Mouse (Mus musculus): ENCODE results near the gene Fzd4. TPM values are rescaled to one million over a fixed set of nuclear protein-coding genes. Genes with fewer than 3 reads are reported as not detected.

The Fzd4 gene
- polyA plus RNA-seq, 1 experiment from 2014 or later, result 2.6 TPM

- H3K4me2 ChIP-seq (ENCODE audit: low read length), result no peak overlapping the region
- H3K9me3 ChIP-seq (ENCODE audit: control insufficient read depth, low read length), result no peaks in the 10 kb centered on the region
- H3K27me3 ChIP-seq (ENCODE audit: control insufficient read depth, insufficient read depth, low read length), result no peaks in the 10 kb centered on the region
- no peaks in the 10 kb centered on the region for H3K4me1 ChIP-seq (ENCODE audit: control insufficient read depth, insufficient read depth, low read length)
- H3K9ac ChIP-seq (replicated peaks; ENCODE audit: low read length), result no peak overlapping the region
- WGBS, result 92% methylated on average over 4 of the region's 4 CpGs
- H3K36me3 ChIP-seq (ENCODE audit: control insufficient read depth, insufficient read depth, low read length), result no peaks in the 10 kb centered on the region
- no peak for DNase-seq
- no peak overlapping the region for H3K27ac ChIP-seq (replicated peaks; ENCODE audit: low read depth, low read length)
- no peak overlapping the region for H3K4me3 ChIP-seq (replicated peaks; ENCODE audit: low read depth, low read length)
- no peak for ATAC-seq (ENCODE audit: low FRiP score, low TSS enrichment)
Observed at GRCm38 (mm10) chr7:89445137-89445536, 41.0 kb downstream of the Fzd4 start.

- no peaks in the 10 kb centered on the region for H3K27me3 ChIP-seq (ENCODE audit: control insufficient read depth, insufficient read depth, low read length)
- H3K36me3 ChIP-seq (ENCODE audit: control insufficient read depth, insufficient read depth, low read length), result no peaks in the 10 kb centered on the region
- no peaks in the 10 kb centered on the region for H3K4me1 ChIP-seq (ENCODE audit: control insufficient read depth, insufficient read depth, low read length)
- ATAC-seq (ENCODE audit: low FRiP score, low TSS enrichment), result no peak
- H3K4me2 ChIP-seq (ENCODE audit: low read length), result no peak overlapping the region
- no peak for DNase-seq
- H3K9me3 ChIP-seq (ENCODE audit: control insufficient read depth, low read length), result no peaks in the 10 kb centered on the region
- WGBS, result 63% methylated on average over 2 of the region's 2 CpGs
- H3K27ac ChIP-seq (replicated peaks; ENCODE audit: low read depth, low read length), result no peak overlapping the region
- H3K4me3 ChIP-seq (replicated peaks; ENCODE audit: low read depth, low read length), result no peak overlapping the region
- H3K9ac ChIP-seq (replicated peaks; ENCODE audit: low read length), result no peak overlapping the region
Observed at GRCm38 (mm10) chr7:89450312-89450711, 46.2 kb downstream of the Fzd4 start.

GRCm38 (mm10) chr7:89456380-89457076 is 52.4 kb downstream of the Fzd4 start:
- DNase-seq, result peak; percentile 9
- H3K36me3 ChIP-seq (ENCODE audit: control insufficient read depth, insufficient read depth, low read length), result no peaks in the 10 kb centered on the region
- H3K4me3 ChIP-seq (replicated peaks; ENCODE audit: low read depth, low read length), result no peak overlapping the region
- H3K27ac ChIP-seq (replicated peaks; ENCODE audit: low read depth, low read length), result no peak overlapping the region
- no peaks in the 10 kb centered on the region for H3K27me3 ChIP-seq (ENCODE audit: control insufficient read depth, insufficient read depth, low read length)
- no peak overlapping the region for H3K4me2 ChIP-seq (ENCODE audit: low read length)
- no peaks in the 10 kb centered on the region for H3K9me3 ChIP-seq (ENCODE audit: control insufficient read depth, low read length)
- WGBS, result 55% methylated on average over 7 of the region's 7 CpGs
- ATAC-seq (ENCODE audit: low FRiP score, low TSS enrichment), result no peak
- H3K4me1 ChIP-seq (ENCODE audit: control insufficient read depth, insufficient read depth, low read length), result no peaks in the 10 kb centered on the region
- H3K9ac ChIP-seq (replicated peaks; ENCODE audit: low read length), result no peak overlapping the region

- H3K9me3 ChIP-seq (ENCODE audit: control insufficient read depth, low read length), result no peaks in the 10 kb centered on the region
- no peak overlapping the region for H3K4me3 ChIP-seq (replicated peaks; ENCODE audit: low read depth, low read length)
- no peak overlapping the region for H3K9ac ChIP-seq (replicated peaks; ENCODE audit: low read length)
- no peak overlapping the region for H3K4me2 ChIP-seq (ENCODE audit: low read length)
- WGBS, result 81% methylated on average over 2 of the region's 2 CpGs
- no peaks in the 10 kb centered on the region for H3K4me1 ChIP-seq (ENCODE audit: control insufficient read depth, insufficient read depth, low read length)
- H3K27me3 ChIP-seq (ENCODE audit: control insufficient read depth, insufficient read depth, low read length), result no peaks in the 10 kb centered on the region
- ATAC-seq (ENCODE audit: low FRiP score, low TSS enrichment) (no peak), DNase-seq (no peak)
- no peaks in the 10 kb centered on the region for H3K36me3 ChIP-seq (ENCODE audit: control insufficient read depth, insufficient read depth, low read length)
- no peak overlapping the region for H3K27ac ChIP-seq (replicated peaks; ENCODE audit: low read depth, low read length)
Observed at GRCm38 (mm10) chr7:89459691-89460090, 55.5 kb downstream of the Fzd4 start.

GRCm38 (mm10) chr7:89460911-89461310 is 56.8 kb downstream of the Fzd4 start:
- Histone ChIP-seq H3K9ac (replicated peaks; ENCODE audit: low read length) (no peak overlapping the region), H3K4me3 (replicated peaks; ENCODE audit: low read depth, low read length) (no peak overlapping the region)

GRCm38 (mm10) chr7:89461351-89461750 is 57.2 kb downstream of the Fzd4 start:
- Histone ChIP-seq H3K9me3 (ENCODE audit: control insufficient read depth, low read length) (no peaks in the 10 kb centered on the region), H3K4me3 (replicated peaks; ENCODE audit: low read depth, low read length) (no peak overlapping the region), H3K9ac (replicated peaks; ENCODE audit: low read length) (no peak overlapping the region), H3K4me2 (ENCODE audit: low read length) (no peak overlapping the region), H3K27ac (replicated peaks; ENCODE audit: low read depth, low read length) (no peak overlapping the region), H3K4me1 (ENCODE audit: control insufficient read depth, insufficient read depth, low read length) (no peaks in the 10 kb centered on the region), H3K36me3 (ENCODE audit: control insufficient read depth, insufficient read depth, low read length) (no peaks in the 10 kb centered on the region), H3K27me3 (ENCODE audit: control insufficient read depth, insufficient read depth, low read length) (no peaks in the 10 kb centered on the region)
- 75% methylated on average over 3 of the region's 3 CpGs for WGBS
- ATAC-seq (ENCODE audit: low FRiP score, low TSS enrichment) (no peak), DNase-seq (peak; percentile 4)

More at GRCm38 (mm10) chr7:89460911-89461310, 56.8 kb downstream of the Fzd4 start:
- ATAC-seq (ENCODE audit: low FRiP score, low TSS enrichment) (no peak), DNase-seq (no peak)
- Histone ChIP-seq H3K9me3 (ENCODE audit: control insufficient read depth, low read length) (no peaks in the 10 kb centered on the region), H3K4me1 (ENCODE audit: control insufficient read depth, insufficient read depth, low read length) (no peaks in the 10 kb centered on the region), H3K36me3 (ENCODE audit: control insufficient read depth, insufficient read depth, low read length) (no peaks in the 10 kb centered on the region), H3K27ac (replicated peaks; ENCODE audit: low read depth, low read length) (no peak overlapping the region), H3K27me3 (ENCODE audit: control insufficient read depth, insufficient read depth, low read length) (no peaks in the 10 kb centered on the region), H3K4me2 (ENCODE audit: low read length) (no peak overlapping the region)

Other genes starting within 250 kb of the Fzd4 start
- 24.0 and 26.4 TPM in 2 replicates for gene Tmem135, start 133 bp upstream of the Fzd4 start, polyA plus RNA-seq (2014; fragmentation: Nextera tagmentation; extraction: Ambion mirVana)
- gene Prss23, start 122.8 kb downstream of the Fzd4 start, polyA plus RNA-seq (2014; fragmentation: Nextera tagmentation; extraction: Ambion mirVana), result 6.5 and 12.3 TPM in 2 replicates
- 5.9 and 6.9 TPM in 2 replicates for gene Me3, start 228.0 kb downstream of the Fzd4 start, polyA plus RNA-seq (2014; fragmentation: Nextera tagmentation; extraction: Ambion mirVana)

Measured in midbrain, embryonic 14.5 days (tissue).